Mouse (Mus musculus): ENCODE measurements around the gene Sec61b.

The Sec61b gene

DNA sequence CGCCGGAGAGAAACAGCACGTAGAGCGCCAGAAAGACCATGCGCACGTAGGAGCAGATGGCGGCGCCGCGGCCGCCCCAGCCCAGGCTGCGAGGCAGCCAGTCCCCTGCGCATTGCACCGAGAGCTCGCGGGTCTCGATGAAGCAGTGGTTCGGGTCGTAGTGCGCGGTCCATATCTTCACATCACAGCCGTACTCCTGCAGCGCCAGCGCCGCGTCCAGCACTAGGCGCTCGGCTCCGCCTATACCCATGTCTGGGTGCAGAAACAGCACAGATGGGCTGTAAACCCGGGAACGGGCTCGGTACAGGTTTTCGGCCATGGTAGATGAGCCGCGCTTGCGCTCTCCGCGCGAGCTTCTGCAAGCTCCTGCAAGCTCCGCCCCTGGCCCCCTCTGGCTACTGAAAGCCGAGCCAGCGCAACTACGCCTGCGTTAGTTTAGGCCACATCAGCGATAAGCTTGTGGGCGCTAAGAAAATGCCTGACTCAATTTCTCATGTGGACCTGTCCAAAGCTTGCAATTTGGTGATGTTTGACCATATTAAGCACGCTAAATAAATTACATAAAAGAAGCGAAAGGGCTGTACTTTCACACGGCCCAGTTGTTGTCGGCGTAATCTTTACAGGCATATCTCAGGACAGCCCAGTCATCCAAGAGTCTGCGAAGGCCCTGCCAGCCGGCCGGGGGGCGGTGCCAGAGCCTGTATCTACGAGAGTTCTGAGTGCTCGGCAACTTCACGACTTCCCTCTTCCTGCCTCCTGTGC, at the start of gene Sec61b, which contains the start of gene Alg2:
Gene Sec61b, plus strand, starts transcription at position 691 of the 762 bp plus-strand sequence.
Gene Alg2, minus strand, starts transcription at position 366 of the 762 bp plus-strand sequence.
- DNase-seq (ENCODE audit: low spot score): peak; percentile 96

DNA sequence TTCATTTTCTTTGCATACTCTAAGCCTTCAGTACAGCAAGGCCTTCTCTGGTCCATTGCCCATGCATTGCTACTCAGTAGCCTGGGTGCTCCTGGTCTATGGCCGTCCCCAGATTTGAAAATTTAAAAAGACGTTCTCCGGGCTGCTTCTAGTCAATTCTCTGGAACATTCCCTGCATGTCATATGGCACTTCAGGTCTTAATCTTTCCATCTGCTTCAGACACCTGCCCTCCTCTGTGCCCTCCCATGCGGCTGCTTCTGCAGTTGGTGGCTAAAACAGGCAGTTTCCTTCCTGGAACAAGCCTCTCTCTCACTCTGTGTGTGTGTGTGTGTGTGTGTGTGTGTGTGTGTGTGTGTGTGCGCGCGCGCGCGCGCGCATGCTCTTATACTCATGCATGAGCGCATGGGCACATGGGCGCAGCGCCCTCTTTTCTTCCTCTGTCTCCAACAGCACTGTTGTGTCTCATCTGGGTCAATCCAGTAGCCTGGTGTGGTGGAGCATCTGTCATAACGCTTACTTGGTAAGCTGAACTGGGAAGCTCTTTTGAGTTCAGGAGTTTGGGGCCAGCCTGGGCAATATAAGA, 49.1 kb upstream of the Sec61b start:
- DNase-seq (ENCODE audit: low spot score): no peak

DNA sequence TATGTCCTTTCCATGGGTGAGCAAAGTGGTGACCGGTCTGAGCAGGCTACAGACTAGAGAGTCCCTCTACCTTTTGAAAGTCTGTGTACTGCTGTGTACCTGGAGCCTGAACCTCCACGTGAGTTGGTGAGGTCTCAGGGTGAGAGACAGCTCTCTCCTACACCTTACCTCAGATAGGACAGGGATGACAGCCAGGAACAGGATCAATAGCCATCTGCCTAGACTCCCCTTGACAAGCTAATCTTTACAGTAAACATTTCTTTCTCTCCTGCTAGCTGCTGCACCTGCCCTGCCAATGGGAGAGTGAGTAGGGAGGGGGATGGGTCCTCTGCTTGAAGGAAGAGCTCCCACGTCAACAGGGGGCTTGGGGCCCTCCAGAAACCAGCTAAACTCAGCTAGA, 46.9 kb upstream of the Sec61b start:
- DNase-seq (ENCODE audit: low spot score): no peak

DNA sequence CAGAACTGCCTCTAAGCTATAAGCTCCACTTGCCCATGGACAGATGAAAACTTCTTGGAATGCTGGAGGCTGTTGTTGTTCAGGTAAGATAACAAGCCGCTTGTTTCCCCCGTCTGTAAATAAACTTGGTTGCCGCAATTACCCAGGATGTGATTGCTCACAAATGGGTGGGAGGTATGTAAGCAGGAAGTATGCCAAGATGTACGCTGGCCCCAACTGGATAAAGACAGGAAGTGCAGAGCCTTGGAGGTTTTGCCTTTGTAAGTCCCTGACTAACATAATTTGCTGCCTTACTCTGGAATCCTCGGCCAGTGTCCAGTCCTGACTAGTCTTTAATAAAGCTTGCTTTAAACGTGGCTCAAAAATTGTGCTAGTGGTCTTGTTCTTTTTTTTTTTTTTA, 43.9 kb upstream of the Sec61b start:
- DNase-seq (ENCODE audit: low spot score): no peak

DNA sequence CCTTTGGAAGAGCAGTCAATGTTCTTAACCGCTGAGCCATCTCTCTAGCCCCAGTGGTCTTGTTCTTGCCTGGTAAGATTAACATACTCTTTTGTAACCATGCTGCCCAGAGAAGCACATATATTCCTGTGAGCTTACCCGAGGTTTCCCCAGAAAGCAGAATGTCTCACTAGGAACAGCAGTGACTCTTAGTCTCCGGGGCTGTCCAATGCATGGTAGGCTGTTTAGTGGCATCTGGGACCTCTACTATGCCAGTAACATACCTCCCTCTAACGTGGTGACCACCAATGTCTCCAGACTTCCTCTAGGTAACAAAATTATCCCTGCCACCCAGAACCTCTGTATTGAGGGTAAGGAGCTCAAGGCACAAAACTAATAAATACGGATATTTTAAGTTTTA, 43.4 kb upstream of the Sec61b start:
- DNase-seq (ENCODE audit: low spot score): no peak

DNA sequence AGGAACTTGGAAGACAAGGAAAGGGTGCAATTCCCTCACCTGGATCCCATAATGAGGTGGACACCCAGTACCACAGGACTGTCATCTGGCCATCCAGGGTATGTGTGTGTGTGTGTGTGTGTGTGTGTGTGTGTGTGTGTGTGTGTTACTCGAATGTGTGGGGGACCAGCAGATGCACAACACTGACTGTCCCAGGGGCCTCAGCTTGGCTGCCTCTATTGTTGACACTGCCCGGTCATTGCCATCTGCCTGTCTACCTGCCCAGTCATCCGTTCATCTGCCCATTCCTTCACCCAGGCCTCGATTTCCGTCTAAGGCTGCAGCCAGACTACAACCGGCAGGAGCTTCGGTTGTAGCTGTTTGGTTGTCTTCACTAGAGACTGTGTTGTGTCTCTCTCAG, 41.7 kb upstream of the Sec61b start:
- DNase-seq (ENCODE audit: low spot score): no peak

DNA sequence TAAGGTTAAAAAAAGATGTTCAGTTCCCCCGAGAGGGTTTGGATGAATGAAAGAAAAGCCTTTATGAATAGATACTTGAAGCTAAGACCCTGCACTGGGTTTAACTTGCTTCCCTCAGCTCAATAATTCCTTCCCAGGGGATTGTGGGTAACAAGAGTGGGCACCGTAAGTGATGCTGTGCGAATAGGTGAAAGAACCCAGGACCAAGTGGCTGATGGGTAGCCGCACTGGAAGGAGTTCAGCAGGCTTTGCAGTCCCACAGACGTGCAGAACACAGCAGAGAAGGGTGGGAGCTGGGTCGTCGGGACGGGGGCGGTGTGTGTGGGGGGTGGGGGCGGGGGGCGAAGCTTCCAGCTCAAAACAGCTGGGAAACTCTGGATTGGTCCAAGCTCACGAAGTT, 39.3 kb upstream of the Sec61b start:
- peak; percentile 30 for DNase-seq (ENCODE audit: low spot score)

DNA sequence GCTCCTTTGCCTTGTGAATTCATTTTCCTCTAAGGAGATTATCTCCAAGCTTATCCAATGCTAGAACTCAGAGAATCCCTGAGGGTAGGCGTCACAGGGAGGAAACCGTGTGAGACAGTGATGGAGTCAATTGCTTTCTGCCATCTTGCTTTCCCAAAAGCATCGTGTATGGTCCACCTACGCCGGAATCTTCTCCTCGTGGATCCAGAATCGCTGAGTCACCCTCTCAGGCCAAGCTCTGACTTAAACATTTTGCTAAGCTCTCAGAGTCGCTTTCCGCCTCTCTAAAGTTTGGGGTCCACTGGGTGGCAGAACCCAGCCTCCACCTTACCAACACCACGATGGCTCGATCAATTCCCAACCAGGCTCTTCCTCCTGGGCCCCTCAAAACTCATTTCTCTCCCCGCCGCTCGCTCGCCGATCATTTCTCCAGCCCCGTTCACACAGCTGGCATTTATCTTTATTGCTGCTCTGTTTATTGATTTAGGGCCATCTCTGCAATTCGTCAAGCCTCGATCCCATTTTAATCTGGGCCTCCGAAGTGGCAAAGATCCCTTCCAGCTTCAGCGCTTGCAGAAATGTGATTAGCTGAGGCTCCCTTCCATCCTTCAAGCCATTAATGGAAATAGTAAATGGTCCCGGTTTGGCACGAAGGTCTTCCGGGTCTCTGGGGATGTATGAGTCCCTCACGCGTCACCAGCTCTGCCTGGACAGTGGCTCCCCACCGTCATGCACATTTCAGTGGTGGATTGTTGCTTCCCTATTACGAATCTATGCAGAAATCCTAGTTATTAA, 38.7 kb upstream of the Sec61b start:
- DNase-seq (ENCODE audit: low spot score): peak; percentile 34

DNA sequence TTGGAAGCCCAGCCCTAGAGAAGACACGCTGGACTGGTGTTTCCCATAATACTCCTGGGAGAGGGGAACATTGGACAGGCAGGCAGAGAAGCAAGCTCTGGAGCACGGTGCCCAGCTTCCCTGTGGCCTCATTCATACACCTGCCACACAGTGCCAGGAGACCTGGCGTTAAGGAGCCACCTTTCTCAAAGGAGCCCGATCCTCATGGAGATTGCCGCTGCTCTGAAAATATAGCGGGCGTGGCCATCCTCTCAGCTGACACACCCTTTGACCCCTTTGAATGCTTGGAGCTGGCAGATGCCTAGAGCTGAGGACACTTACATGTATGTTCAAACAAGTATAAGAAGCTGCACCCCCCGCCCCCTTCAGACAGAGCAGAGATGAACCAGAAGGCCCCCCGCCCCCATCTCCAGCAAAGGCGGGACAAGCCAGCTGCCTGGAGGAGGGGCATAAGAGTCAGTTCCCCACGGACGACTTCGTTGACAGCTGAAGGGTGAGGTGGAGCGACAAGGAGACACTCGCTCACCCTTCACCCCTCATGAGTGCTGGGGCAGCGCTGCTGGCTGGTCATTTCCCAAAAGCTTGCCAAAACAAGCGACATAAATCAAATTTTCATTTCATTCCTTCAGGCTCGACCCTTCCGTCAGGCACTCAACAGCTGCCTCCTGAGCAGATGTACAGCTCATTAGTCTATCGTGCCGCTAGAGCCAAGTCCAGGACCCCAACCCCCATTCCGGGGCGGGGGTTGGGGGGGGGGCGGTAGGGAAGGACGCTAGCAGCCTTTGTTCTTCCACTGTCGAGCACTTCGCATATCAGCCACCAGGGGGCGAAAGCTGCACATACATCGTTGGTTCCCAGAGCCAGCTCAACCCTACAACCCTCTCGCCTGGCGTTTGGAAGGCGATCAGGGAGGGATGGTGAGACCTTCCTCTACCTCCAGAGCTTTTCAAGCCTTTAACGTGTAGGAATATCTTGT, 36.8 kb upstream of the Sec61b start:
- DNase-seq (ENCODE audit: low spot score): peak; percentile 87

DNA sequence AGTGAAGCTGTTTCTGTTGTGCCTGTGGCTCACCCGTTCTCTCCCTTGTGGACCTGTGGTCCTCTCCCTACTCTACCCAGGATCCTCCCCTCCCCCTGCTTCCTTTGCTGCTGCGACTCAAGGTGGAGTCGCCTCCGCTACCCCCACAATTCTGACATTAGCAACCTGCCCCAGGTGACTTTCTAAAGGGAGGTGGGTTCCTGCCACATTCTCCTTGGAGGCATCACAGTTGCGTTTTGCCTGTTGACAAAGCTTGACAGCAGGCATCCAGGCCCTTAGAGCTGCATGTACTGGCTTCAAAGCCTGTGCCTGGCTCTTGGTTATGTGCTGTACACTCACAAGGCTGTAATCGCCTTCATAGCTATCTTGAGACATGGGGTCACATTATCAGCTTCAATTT, 35.5 kb upstream of the Sec61b start:
- peak; percentile 30 for DNase-seq (ENCODE audit: low spot score)

DNA sequence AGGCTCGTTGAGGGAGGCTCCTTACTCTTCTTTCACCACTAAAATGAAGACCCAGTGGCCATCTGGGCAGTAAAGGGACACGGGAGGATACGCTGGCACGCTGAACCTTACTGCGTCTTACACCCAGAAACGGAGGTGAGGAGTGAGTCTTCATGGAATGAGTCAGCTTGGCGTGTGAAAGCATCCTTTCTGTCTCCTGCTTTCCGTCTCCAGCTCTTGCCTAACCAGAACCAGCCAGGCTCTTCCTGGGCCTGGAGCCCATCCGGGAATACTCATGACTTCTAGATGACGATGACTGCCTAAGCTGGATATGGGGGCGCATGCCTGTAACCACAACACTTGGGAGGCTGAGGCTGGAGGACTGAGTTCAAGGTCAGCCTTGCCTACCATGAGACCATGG, 33.5 kb upstream of the Sec61b start:
- peak; percentile 32 for DNase-seq (ENCODE audit: low spot score)

DNA sequence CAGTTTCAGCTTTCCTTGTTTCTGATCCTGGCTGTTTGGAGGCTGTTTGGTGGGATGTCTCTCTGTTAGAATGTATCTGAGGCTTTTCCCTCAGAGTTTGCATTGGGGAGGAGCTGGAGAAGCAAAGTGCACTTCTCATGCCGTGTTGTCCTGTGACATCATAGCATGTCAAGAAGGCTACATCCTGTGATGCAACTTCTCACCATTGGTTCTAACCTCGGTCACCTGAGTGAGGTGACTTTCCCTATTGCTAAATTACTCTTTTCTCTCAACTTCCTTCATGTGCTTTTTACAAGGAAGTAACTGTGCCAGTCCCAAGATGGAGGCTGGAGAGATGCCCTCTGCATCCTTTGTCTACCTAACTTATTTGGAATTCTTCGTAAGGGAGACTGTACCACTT, 25.9 kb upstream of the Sec61b start:
- peak; percentile 2 for DNase-seq (ENCODE audit: low spot score)

DNA sequence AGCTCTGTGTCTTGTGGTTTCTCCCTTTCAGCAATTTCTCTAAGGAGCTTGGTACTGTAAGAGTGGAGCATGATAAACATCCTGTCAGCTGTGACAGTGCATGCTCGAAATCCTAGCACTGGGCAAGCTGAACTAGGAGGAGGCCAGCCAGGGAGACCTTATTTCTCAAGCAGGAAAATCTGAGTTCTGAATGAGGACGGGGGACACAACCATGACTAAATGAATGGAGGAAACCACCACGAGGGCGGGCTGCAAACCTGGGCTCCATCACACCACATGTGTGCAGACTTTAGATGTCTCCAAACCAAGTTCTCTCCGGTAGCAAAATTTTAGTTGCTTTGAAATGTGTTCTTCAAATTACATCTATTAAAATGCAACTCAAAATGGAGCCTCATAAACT, 25.3 kb upstream of the Sec61b start:
- peak; percentile 19 for DNase-seq (ENCODE audit: low spot score)

DNA sequence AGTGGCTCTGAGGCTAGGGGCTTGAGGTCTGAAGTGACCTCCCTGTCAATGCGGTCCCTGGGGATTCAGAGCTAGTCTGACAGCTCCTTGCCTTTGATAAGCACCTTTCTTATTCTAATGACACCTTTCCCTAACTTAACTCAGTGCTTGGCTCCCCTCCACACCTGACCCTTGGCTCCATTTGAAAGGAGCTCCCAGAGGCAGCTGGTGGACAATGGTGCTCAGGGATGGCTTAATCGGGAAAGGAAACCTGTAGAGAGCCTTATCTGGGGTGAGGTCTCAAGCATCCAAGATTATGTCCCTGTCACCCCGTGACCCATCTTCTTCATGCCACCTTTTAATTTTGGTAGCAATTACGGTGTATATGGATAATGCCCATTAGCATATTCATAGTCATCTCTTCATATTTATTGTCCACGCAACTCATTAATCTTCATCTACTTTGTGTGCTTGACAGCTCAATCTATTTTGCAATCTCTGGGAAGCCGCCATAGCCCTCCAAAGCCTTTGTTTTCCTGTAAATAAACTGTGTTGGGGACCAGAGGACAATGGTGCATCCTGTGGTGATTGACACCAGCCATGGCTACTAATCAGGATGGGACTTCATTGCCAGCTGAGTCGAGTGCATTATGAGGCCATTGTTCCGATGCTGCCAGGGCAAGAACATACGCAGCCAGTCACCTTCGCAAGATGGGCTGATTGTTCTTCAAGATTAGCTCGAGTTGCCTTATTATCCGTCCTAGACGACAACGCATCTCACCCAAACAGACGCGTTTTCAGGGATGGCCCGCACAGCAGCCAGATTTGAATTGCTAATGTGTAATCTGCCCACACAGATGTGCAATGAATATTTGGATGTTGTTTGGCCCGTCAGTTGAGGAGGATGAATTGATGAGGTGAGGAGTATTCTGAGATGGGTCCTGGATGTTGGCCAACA, 24.6 kb upstream of the Sec61b start:
- DNase-seq (ENCODE audit: low spot score): peak; percentile 27

DNA sequence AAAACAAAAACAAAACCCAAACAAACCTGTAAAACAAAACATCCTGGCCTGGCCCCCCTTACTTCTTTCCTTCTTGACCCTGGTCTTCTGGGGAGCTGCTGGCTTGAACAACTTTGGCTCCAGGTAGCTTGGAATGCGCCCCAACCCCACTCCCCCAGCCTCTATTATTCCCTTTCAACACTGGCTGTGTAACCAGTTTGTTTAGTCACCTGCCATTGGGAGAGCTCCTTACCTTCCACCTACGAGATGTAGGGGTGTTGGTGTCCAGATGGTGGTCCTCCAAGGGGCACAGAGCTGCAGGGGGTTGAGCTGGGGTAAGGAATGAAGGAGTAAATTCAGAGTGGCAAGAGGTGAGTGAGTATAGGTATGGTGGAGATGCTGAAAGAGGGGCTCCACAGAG, 7.3 kb upstream of the Sec61b start:
- DNase-seq (ENCODE audit: low spot score): peak; percentile 23

DNA sequence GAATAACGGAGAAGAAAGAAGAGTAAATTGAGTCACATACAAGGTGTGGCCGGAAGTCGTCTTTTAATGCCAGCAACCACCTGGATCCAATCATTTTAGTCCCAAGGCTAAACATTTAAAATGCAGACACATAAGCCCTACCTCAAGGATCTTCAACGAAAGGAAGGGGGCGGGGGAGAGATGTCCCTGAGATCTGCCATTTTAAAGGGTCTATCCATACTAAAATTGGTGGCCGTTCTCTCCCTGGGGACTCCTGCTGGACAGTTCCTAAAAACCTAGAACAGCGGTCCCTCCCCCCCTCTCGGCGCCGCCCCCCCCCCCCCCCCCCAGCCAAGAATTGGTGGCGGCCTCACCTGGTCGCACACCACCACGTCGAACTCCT, 881 bp upstream of the Sec61b start:
- DNase-seq (ENCODE audit: low spot score): no peak

DNA sequence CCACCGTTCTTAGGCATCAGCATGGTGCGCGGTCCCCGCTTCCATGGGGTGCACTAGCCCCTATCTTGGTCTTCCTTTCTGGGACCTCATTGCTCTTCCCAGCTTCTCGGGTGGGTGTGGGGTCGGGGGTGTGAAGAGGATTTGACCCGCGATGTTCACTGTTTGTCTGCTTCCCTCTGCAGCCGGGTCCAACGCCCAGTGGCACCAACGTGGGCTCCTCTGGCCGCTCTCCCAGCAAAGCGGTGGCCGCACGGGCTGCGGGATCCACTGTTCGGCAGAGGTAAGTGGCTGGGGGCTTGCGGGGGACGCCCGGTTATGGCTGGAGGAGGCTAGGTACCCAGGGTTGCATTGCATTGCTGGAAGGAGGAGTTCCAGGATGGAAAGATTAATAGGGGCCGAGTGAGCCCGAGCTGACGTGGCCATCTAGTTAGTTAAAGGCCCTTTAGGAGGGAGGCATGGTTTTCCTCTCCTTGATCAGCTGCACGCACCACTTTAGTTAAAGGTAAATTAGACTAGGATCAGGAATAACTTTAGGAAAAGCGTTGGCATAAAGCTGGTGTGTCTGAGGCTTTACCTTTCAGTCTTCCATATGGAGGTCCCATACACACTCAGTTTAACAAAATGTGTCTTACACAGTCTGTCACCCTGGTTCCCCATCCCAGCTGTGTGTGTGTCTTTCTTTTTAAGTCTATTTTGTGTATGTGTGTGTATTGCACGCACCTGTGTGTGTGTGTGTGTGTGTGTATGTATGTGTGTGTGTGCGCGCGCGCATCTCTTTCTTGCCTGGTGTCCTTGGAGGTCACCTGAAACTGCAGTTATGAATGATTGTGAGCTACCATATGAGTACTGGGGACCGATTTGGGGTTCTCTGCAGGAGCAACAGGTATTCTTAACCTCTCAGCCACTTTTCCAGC, 529 bp downstream of the Sec61b start:
- peak; percentile 35 for DNase-seq (ENCODE audit: low spot score)

DNA sequence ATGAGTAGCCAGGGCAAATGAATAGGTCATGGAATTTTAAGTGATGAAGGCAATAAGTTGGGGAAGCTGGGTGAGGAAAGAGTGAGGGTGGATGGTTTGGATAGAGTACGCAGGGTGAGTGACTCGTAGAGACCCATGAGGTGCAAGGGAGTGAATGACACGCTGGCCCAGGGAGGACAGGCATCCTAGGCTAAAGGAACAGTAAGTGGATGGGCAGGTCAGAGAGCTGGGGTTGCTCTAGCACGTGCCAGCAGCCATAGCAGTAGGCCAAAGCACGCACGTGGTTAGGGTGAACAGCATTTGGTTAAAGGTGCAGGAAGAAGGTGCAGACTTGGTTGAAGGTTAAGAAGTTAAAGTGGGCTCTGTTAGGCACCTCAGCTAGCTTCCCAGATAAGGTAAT, 3.1 kb downstream of the Sec61b start:
- DNase-seq (ENCODE audit: low spot score): peak; percentile 33

DNA sequence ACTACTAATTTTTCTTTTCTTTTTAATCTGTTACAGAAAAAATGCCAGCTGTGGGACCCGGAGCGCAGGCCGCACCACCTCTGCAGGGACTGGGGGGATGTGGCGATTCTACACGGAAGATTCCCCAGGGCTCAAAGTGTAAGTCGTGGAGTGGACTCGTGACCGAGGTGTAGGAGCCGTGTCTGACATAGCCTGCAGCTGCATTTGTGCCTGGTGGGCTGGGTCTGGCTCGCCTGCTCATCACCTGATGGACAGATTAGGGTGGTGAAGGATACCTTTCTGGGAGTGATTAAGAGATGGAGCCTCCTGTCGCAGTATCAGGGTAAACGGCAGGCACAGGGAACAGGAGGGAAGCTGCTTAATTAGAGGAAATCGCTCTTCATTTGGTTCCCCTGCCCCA, 5.6 kb downstream of the Sec61b start:
- DNase-seq (ENCODE audit: low spot score): peak; percentile 30

DNA sequence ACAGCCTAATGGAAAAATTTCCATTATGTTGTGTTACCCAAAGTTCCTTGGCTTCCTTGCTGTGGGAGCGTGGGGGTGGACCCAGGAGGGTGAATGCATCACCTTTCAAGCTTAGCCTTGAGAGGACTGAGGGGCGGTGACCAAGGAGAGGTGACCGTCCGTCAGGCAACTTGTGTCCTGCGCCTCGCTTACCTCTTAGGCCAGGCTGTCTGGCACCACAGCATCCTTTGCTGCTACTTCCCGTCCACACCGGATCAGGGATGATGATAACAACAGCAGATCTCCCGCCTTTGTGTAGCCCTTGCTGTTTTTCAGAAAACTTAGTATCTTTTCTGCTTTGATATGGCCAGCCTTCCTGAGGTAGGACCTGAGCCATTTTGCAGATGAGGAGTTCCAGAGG, 6.1 kb downstream of the Sec61b start:
- DNase-seq (ENCODE audit: low spot score): peak; percentile 32
